Mouse (Mus musculus) heart, adult 18-20 months (tissue): ENCODE measurements around the gene Alpk1. TPM values are rescaled to one million over a fixed set of nuclear protein-coding genes. Genes with fewer than 3 reads are reported as not detected.

Source experiments
- DNase-seq, 2 experiments: peaks; one replicate each; pipeline ENCODE4 v3.0.0; 2021 to 2022; ENCODE audit warnings: mixed read lengths in 1 of 2
- total RNA-seq, 2 experiments: library from RNA; stranded (reverse); gene quantifications; 2 replicates each; pipeline ENCODE4 v1.2.3; 2021

The Alpk1 gene
- total RNA-seq, 2 experiments from 2014 or later, result 2.1 to 2.8 TPM

DNA sequence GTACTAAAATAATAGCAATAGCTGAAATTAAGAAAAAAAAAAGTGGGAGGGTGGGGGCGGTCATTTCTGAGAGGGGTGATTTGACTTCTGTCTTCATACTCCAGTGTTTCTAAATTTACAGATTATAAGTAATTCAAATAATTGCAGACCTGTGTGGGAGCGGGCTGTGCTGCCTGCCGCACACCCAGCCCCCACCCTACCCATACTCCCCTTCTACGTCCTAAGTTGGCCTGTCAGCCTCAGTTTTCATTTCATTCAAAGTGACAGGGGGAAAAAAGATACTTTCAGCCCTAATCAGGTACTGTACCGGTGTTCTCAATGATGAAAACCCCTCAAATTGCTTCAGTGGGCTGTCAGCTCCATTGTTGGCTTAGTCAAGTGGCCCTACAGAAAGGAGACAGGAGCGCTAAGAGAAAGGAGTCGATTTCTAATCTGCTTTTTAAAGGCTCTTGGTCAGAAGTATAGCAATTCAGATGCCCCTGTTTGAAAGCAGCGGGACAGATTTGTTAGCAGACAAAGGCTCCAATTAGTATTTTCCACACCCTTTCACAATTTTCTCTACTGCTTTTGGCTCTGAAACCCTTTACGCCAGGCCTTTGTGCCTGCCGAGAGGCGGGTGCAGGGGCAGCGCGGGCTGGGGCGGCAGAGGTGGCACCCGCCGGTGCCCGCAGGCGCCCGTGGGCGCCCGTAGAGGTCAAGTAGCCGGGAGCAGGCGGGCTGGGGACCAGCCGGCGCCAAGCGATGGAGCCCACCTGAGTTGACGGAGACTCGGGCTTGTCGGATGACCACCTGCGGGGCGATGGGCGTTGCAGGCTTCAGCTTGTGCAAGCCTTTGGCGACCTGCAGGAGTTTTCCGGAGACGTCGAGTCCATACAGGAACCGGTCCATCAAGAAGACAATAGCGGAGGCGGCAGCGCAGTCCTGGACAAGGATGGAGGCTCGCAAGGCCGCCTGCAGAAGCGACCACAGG lies 85.2 kb downstream of the Alpk1 start:
- DNase-seq, result no peak

DNA sequence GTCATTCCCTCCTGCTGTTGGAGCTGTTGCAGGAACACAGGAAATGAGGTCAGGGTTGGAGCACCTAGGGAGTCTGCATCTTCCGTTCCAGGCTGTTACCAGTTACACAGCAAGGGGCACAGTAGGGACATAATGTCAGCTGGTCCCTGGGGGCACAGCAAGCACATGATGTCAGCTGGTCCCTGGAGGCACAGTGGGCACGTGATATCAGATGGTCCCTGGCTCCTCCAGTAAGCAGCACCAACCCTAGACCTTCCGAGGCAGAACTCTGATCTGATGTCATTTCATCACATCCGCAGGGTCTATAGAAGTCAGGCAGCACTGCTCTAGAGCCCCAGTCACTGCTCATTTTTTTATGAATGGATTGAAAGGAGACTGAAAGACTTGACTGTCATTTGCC lies 89.1 kb downstream of the Alpk1 start:
- no peak for DNase-seq

DNA sequence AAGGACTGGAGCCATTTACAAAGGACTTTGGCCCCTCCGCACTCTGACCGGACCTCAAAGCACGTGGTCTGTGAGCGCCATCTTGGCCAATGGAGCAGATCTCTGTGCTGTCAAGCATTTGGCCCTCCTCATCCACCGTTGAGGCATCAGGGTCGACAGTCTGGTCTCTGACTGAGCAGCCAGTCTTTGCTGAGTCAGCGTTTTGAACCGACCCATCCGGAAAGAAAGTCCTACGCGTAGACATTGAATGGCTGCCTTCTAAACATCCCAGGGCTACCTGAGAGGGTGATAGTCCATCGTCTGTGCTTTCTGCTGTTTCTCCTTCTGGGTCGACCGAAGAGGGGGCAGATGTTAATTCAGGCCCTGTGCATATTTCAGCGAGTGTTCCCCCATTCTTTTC lies 100.6 kb downstream of the Alpk1 start:
- DNase-seq, result no peak

DNA sequence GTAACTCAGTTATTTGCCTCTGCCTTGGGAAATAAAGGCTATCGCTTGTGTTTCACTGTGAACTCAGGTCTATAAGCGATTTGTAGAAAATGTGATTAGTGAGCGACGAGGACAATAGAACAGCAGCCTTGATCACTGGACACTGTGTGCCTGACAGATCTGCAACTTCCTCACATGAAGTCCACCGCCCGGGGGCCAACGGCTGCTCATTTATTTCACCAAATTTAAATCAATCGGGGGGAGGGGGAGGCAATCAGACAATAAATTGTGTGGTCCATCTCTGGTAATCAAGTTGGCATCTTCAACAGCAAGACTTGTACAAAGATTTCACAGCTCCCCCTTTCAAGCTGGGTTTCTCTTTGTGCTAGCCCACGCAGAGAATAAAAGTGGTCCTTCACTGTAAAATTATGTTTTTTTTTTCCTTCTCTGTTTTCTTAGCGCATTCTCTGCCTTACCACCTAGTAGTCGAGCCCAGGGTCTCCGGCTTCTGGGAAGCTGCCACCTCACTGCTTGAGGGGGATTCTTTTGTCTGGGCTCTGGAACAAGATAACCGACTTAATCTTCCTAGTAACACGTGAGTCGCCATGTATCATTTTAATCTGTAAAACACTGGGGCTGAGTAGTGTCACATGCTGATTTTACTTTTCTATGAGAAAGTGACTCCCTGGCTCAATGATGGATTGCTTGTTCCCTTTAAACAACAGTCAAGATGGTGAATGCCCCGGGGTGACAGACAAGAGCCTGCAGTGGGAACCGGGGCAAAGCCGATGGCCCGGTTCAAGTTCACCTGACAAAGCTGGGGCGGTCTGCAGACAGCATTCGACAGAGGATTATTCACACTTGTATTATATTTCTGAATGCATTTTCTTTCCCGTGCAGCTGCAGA lies 118.4 kb downstream of the Alpk1 start:
- DNase-seq, result no peak

DNA sequence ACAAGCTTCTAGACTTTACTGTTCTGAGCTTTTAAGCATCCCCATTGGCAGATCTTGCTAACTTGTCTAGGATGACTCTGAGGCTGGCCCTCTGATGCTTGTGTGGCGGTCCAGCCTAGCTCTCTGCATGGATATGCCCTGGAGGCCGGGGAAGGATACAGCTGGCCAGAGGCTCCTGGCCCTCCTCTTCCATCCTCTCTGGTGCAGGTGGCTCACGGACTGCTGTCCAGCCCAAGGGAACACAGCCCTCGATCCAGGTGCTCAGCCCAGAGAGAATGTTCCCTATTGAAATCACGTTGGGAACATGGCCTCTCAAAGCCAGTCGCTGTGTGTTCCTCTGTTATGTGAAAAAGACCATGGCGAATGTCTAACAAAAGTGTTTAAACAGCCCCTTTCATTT lies 119.6 kb downstream of the Alpk1 start:
- DNase-seq, result no peak

DNA sequence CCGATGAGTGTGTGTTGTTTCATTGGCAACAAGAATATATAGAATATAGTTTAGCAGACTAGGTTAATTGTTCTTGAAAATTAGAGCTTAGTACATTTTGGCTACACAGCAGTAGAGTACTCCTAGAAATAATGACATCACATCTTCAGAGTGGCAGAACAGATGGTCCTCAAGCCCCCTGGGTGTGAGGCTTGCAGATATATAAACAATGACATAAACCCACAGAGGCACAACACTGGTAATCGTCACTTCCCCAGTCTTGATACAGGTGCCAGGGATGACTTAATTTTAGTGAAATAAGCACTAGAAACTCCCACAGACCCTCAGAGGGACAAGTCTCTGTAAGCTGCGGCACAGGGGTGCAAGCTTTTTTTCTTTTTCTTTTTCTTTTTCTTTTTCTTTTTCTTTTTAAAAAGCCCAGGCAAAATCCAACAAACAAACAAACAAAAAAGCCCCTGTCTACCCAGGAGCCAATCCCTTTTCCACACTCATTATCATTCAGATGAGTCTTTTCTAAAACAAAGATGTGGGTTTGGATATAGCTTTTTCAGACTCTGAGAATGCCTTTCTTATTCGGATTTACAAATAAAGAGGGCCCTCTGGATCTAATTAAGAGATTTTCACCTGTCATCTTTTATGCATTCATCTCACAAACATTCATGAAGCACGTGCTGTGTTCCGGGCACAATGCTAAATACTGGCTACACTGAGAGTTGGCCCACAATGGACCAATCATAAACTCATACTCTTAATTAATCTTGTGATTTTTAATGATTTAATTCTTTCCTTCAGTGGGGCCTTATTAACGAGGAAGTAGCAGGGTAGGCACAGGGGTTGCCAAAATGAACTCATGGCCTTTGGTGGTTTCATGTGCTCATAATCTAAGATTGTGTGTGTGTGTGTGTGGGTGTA lies 128.3 kb downstream of the Alpk1 start:
- DNase-seq, result no peak

DNA sequence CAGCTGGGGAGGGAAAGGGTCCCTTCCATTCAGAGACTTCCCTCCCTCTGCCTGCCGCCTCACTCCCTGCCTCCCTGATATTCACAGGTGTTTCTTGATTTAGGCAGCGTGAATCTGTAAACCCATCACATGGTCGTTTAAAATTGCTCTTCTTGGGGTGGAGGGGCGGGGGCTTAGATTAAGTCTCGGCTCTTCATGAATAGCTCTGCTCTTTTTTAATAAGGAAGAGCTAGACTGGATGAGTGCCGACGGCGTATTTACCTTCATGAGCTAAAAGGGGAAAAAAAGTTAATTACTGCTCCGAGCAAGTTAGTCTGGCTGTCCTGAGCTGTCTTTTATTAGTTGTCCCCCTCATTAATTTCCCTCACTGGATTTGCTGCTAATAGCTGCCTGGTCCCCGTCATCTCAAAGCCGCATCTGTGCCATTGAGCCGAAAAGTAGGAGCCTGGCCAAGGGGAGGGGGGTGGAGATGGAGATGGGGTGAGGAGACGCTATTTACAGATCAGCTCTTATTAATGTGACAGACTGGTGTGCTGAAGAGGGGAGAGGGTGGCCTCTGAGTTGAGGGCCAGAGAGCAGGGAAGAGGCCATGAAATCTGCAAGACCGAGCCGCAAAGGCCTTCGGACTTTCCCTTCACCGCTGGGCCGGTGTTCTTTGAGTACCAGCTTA lies 134.0 kb downstream of the Alpk1 start:
- DNase-seq, result no peak

DNA sequence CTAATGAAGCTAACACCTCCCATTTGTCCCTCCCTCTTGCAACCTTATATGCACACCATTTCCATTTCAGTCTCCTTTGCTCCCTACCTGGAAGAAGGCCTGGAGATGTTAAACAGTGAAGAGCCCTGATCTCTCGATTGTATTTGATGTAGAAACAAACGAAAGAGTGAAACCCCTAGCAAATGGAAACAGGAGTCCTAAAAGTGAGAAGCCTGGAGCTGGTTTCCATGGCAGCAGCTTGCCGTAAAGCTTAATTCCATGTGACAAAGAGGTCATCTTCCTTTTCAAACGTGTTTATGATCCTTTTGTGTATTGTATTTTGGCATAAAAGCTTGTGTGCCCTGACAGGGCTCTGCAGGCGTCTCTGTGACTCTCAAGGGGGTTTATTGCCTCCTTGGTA lies 138.1 kb downstream of the Alpk1 start:
- no peak for DNase-seq

DNA sequence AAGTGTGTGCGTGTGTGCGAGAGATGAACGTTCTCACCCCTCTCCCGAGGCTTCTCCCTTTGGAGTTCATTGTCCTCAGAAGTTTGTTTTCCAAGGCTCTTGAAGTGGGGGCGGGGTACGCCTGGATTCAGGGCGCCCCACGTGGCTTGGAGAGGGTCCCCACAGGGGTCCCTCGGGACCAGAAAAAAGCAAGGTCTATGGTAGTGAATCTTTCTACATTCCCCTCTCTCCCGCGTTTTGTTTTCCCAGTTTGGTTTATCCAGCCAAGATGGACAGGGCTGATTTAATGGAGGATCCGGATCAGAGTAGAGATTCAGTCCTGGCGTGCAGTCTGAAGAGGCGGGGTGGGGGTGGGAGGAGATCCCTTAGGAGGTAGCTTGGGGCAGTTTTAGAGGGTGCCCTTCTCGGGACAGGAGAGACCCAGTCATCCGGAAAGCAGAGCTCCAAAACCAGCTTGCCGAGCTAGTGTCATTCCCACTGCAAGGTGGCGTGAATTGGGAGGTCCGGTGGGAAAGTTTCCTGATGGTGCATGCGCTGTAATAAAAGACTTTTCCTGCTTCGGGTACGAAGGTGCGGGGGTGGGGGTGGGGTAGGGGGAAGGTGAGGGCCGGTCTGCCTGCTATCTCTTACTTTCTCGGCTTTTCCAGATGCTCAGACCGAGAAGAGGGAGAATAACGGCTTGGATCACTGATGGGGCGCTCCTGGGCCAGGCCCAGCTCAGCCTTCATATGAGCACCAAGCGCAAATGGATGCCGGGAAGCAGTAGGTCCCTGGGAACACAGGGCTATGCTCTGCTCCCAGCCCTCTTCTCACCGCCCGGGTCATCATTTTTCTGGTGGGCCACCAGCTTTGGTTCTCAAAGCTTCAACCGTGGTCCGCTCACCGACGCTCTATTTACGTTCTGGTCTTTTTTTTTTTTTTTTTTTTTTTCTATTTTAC lies 139.3 kb downstream of the Alpk1 start:
- DNase-seq, result no peak

DNA sequence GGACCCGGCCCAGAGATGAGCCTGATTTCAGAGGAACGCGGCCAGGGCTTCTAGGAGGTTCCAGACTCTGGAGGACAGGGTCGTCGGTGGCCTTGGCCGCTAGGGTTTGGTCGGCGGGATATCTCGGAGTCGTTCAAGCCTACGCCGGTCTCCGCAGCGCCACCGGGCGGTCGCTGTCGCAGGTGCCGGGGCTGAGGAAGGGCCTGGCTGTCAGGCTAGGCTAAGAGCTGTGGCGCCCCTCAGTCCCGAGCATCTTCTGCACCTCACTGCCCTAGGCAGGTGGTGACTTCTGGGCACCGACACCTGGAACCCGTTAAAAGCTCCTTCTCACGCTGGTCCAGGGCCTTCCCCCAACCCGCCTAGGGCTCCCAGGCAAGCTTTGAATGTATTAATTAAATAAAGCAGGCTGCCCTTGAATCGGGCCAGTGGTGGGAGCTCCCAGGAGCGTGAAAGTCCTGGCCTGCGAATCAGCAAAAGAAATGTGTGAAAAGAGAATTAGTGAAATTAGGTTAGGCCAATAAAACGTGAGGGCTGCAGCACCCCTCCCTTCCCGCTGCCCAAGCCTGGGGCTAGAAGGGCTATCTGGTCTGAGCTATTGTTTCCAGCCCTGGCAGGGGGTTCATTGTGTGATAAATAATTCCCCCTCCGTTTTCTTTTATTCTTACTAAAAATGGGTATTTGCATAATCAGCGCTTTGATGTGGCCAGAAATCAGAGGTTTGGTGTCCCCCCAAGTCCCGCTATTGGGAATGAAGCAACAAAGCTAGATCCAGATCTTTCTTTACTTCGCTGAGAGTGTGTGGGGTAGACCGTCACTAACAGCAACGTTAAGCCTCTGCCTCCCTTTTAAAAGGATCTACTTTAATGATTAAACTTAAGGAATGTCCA lies 140.2 kb downstream of the Alpk1 start:
- no peak for DNase-seq

DNA sequence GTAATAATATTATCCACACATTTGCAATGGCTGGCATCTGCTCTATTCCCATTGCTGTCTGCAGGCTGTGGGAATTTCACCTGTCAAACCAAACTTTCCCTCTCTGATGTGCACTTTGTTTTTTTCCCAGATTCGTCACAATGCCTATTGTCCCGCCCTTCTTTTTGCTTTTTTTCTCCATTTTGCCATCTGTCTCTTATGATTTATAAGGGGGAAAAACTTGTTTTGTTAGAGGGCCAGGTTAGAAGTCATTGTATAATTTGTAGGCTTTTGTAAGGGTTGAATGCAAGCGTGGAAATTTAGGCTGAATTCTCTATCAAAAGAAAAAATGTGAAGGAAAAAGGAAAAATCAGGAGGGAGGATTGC lies 145.4 kb downstream of the Alpk1 start:
- DNase-seq, result no peak

DNA sequence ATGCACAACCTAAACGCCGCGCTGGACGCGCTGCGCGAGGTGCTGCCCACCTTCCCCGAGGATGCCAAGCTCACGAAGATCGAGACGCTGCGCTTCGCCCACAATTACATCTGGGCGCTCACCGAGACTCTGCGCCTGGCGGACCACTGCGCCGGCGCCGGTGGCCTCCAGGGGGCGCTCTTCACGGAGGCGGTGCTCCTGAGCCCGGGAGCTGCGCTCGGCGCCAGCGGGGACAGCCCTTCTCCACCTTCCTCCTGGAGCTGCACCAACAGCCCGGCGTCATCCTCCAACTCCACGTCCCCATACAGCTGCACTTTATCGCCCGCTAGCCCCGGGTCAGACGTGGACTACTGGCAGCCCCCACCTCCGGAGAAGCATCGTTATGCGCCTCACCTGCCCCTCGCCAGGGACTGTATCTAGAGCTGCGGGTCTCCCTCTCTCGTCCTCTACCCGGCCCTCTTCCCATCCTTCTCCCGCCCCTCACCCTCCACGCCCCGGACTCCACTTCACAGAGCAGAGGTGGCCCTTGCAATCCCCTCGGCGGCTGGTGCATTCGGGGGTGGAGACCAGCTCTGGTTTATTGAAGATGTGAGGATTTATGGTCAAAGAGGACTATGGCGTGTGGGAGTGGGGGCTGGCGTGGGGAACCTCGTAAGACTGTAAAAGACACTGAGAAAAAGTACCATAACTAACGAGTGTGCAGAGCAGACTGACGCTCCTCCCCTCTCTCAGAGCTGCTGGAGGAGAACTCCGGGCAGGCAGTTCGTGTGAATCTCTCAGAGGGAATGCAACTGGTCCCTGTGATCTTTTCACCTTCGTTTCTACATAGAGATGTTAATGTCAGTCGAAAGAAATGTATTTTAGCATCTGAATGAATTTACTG lies 146.0 kb downstream of the Alpk1 start:
- peak; percentile 60 to 77 for DNase-seq

DNA sequence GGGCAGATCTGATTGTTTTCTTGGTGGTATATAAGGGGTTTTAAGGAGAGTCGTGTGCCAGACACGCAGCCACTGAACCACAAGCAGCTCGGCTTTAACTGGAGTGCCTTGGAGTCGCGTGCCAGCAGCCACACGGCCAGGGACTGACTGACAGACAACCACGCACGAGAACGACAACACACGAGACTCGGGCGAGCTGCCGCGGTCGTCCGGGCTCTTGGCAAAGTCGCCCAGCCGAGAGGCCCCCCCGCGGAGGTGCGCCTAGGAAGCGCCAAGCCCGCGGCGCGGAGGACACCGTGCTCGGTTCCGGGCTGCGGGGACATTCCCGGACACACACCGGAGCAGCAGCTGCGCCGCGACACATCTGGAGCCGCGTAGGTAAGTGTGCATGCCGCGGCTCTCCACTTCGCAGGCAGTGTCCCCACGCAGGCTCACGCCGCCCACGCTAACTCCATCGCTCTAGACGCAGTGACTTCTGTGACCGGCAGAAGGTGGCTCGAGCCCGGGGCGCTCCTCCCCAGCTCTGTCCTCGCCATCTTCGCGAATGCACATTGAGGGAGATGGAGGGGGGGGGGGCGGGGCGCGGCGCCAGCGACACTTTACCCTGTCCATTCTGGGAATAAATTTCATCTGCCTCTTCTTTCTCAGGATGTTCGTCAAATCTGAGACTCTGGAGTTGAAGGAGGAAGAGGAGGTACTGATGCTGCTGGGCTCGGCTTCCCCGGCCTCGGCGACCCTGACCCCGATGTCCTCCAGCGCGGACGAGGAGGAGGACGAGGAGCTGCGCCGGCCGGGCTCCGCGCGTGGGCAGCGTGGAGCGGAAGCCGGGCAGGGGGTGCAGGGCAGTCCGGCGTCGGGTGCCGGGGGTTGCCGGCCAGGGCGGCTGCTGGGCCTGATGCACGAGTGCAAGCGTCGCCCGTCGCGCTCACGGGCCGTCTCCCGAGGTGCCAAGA lies 147.0 kb downstream of the Alpk1 start, which contains the start of gene Neurog2:
TSS of gene Neurog2 (plus strand) at position 56 of the 953 bp plus-strand sequence.
- DNase-seq, result peak in 1 of 2 experiments; percentile 50

DNA sequence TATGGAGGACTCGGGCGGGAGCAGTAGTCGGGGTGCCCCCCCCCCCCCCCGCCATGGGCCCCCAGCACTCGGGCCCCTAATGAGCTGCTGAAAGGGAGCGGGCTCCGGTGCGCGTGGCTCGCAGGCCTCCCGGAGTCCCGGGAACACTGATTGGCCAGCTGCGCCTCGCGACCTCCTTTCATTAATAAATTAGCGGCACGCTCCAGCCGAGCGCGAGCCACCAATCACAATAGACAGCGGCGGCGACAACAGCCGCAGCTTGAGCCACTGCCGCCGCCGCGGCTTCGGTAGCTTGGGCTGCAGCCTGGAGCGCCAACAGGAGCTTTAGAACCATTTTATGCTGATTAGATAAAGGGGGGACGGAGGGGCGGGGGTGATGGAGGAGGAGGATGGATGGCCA lies 147.8 kb downstream of the Alpk1 start:
- peak in 1 of 2 experiments; percentile 38 for DNase-seq

DNA sequence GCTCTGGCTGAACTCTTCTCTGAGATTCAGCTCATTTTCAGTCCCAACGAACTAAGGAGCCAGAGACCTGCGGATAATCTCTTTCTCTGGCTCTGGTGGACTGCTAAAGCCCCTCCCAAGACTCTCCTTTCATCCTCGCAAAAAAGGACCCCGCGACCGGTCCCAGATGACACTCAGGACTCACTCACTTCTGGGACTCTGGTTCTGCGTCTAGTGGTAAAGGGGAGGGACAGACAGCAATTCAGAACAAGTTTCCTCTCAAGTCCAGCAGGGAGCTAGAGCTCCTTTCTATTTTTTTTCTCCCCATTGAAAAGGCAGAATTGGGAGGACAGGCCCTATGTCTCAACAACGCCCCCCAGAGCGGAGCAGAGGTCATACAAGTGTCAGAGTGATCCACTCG lies 148.7 kb downstream of the Alpk1 start:
- peak in 1 of 2 experiments; percentile 35 for DNase-seq

DNA sequence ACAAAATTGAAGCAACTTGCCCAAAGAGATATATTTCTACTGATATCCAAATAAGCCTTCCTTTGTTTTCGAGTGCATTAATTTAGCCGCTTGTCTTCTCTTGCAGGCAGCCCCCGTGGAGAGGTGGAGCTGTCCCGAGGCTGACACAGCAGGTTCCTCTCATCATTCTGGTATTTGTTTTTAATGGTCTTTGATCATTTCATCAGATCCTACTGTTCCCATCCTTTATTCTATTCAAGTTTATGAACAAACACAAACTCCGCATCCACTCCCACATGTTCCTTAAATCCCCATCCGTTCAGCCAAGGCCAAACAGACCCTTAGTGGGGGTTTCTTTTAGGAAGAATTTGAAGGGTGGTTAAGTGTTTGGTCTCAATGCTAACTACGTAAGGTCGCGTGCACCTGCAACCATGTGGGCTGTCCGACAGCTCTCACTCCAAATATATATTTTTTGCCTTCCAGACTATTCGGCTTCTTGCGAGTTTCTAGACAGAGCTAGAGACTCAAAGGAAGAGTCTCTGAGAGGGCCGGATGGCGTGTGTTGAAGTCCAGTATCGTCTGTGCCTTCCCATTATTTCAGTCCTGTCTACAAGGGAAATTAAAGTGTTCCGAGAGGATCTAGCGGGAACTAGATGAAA lies 149.5 kb downstream of the Alpk1 start:
- no peak for DNase-seq
